Mouse (Mus musculus): ENCODE measurements around the gene Irx1.

Gene Irx1

DNA sequence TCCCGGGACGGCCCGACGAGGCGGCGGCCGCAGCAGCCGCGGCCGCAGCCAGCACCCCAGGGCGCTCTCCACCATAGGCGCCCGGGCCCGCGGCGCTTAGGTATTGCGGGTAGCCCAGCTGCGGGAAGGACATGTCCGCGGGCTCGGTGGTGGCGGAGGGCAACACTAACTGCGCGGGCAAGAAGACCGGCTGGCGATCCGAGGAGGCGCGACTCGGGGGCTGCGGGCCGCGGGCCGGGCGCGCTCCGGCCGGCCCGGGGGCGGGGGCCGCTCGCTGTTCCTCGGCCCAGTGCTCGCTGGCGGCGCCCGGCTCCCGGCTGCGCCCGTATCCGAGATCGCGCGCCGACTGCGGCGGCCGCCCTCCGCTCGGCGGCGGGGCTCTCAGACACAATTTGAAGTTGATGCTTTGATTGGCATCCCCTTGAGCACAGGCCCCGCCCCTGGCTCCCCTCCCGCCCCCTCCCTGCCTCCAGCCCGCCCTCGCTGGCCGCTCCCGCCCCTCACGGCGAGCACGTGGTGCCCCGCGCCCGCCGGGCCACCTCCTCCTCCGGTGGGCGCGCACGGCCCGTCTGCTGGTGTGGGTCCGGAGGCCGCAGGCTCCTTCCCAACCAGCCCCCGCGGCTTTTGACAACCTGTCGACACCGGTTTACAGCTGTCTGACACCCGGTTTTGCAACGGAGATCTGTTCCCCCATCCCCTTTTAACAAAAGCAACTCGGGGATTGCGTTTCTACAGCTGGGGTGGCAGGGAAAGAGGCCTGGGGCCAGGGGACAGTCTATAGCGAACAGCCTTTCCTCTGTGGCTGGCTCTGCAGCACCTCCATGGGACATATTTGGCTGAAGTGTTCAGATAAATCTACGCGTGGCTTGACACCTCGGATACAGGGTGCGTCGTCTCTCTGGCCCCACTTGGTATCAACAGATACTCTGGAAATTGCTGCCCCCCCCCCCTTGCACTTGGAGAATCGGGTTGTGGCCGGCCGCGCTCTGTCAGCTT is at the start of gene Irx1:
Irx1 (minus strand) TSS at position 368 of the 996 bp plus-strand sequence.
- no peak for ATAC-seq (ENCODE audit: low TSS enrichment)

DNA sequence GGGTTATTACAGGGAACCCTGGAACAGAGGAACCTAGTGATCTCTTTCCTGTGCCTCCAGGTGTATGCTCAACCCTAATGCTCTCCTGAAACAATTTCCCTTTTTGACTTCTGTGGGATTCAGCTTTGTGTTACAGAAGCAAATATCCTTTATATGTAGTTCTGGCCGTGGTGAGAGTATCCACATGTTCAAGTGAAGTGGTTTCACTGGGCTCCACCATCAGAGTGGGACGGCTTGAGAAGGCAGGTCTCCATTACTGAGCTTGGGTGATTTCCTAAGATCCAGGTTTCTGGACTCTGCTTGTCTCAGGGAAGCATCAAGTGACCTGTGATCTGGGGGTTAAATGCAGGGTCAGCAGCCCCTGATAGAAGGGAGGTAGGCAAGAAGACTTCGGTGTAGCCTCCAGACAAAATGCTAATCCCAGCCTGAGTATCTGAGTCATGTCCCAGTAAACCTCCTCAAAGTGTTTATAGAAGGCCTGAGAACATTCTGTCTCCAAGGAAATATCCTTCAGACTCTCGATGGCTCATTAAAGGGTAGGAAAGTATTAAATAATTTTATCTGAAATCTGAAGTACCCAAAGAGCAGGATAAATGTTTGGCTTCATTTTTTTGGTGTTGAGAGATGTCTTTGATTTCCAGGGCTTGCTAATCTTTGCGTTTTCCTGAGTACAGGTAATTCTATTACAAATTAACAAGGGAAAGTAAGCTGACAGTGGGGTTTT is 16.6 kb upstream of the Irx1 start:
- ATAC-seq (ENCODE audit: low TSS enrichment): no peak

DNA sequence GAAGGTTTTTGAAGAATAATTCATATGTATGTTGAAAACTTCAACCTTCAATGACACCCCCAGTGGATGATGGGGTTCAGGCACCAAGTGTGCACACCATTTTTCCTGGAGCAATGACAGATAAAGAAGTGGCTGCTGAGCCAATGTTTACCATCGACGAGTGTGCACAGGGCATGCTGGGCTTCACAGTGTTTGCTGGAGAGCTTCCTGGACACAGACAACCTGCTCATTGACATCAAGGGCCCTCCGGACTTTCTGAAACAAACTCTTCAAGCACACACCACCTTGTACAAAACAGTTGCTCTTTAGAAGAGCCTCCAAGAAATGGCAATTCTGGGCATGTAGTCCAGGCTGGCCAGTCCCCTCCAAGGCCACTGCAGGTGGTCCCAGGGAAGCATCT is 12.2 kb upstream of the Irx1 start:
- no peak for ATAC-seq (ENCODE audit: low TSS enrichment)

DNA sequence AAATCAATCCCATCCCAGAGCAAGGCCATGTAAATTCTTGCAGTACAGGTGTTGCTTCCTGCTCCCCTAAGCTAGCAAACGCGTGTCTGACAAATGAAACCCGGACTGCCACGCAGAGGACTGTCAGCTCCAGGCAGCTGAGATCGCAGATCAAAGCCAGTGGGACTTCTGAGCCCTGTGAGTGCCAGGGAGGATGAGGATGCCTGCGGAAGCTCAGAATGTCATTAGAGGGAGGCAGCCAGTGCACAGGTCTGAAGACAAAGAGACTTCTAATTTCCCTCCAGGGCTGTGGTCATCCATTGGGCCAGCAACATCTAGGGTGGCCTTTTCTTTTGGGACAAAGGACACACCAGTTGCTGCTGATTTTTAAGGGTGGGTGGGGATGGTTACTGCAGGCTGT is 4.8 kb upstream of the Irx1 start:
- ATAC-seq (ENCODE audit: low TSS enrichment): no peak

DNA sequence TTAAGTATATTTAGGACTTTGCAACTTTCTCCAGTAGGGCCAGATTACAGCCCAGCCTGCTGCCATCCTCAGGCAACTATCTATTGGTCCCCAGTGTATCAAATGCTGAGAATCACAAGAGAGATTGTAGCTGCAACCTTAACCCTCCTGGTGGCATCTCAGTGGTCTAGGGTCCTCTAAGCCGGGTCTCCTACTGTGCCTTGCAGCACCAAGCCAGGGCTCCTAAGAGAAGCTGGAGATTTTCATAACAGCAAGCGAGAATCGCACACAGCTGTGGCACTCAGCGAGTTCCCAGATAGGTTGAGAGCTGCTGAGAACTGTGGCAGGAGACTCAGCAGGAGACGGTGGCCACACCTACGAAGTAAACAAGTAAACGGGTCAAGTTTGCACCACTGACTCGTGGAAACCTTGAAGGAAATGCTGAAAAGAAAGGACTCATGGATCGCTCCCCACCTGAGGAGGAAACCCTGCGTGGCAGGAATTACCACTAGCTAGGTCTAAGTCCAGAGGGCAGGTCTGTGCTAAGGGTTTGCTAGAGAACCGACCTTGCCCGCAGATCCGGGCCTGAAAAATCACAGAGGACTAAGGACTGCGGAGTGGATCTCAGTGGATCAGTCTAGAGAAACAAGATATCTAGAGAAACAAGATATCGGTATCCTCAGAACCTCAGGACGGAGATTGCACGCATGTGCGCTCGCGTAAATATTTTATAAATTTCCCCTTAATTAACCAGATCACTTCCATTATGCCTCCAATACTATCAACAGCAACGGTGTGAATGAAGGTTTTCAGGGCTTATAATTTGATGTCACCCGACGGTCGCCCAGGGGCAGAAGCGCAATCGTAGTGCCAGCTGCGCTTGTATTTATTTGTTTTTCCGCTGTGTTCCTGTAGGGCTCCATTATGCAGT is 4.1 kb upstream of the Irx1 start:
- no peak for ATAC-seq (ENCODE audit: low TSS enrichment)

DNA sequence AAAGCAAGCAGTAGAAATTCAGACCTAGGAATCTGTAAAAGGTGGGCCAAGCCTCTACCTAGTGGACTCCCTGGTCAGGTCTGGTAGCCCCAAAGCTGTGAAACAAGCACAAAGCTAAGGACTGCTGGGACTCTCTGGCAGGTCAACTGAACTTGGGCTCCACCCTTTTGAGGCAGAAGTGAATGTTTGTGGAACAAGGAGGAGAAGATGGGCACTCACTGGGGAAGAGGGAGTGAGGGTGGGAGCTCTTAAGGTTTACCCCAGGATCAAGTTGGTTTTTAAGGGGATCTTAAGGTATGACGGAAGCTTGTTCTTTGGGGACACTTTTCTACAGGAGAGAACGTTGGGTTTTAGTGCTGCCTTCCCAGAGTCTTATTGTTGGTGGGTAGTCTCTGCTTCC is 3.1 kb upstream of the Irx1 start:
- no peak for ATAC-seq (ENCODE audit: low TSS enrichment)

DNA sequence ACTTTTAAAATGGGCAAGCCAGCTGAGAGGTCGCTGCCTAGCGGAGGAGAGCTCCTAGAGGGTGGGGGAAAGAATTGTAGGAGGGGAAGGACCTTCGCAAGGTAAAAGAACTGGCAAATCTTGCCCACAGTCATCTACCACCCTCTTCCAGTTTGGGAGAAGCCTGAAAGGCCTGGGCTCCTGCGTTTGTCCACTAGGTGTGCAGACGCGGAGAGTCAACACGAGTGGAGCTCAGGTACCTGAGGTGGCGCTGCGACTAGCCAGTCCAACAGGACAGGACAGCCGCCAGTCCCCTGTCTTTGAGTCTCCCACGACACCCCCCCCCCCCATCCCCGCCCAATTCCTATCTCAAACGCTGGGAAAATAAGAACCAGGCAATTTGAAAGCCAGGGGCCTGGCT is 843 bp upstream of the Irx1 start:
- ATAC-seq (ENCODE audit: low TSS enrichment): no peak

DNA sequence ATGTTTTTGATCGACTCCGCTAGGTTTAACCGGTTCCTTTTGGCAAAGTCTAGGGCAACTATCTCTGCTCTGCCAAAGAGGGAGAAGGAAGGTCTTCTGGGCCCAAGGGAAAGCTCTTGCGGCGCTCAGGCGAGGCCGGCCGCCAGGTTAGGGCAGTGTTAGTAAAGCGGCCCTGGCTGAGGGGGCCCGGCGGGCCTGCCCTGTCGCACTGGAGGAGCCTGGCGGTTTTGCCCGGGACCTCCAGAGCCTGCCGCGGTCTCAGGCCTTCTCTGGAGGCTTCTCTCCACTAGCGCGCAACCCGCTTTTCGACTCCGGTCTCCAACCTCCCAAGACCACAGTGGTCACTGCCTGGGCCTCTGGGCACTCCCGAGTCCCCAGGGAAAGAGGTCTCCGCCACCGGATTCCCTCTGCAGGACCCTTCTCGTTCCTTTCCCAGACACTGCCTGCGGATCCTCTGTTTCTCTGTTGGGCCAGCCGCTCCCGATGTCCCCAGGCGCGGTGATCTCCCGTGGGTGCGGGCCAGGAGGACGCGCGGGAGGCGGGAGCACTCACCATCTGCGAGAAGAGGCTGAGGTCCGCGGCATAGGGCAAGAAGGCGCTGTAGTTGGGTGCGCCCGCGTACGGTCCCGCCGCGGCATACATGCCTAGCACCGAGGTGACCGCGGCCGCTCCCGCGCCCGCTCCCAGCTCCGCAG is 715 bp downstream of the Irx1 start:
- ATAC-seq (ENCODE audit: low TSS enrichment): no peak

DNA sequence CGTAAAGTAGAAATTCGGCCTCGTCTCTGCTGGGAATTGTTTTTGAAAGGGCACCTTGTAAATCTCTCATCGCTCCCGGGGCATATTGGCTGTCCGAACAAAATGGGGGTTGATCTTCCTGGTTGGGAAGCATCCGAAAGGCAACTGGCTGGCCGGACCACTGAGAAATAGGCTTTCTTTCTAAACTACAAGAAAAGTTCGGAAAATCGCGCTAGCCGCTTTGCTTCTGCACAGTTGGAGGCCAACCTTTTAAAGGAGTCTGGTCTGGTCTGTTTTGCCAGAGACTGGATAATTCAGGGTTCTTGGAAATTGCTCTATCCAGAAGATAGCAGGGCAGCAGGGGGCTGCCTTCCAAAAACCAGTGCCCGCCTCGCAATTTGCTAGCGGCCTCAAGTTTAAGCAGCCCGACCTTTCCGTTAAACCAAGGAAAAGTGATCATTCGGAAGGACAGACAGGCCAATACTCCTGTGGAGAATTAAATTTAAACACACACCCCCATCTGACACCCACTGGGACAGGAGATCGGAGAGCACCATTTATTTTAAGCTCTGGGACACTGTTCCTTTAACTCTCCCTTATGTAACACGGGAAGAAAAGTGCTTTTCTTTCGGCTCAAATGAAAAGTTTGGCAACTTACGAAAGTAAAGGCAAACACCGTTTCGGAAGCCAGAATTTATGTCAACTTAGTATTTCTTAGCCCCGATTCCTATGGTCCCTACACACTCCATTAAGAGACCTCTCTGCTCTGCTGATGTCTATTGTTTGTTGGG is 1.4 kb downstream of the Irx1 start:
- ATAC-seq (ENCODE audit: low TSS enrichment): no peak

DNA sequence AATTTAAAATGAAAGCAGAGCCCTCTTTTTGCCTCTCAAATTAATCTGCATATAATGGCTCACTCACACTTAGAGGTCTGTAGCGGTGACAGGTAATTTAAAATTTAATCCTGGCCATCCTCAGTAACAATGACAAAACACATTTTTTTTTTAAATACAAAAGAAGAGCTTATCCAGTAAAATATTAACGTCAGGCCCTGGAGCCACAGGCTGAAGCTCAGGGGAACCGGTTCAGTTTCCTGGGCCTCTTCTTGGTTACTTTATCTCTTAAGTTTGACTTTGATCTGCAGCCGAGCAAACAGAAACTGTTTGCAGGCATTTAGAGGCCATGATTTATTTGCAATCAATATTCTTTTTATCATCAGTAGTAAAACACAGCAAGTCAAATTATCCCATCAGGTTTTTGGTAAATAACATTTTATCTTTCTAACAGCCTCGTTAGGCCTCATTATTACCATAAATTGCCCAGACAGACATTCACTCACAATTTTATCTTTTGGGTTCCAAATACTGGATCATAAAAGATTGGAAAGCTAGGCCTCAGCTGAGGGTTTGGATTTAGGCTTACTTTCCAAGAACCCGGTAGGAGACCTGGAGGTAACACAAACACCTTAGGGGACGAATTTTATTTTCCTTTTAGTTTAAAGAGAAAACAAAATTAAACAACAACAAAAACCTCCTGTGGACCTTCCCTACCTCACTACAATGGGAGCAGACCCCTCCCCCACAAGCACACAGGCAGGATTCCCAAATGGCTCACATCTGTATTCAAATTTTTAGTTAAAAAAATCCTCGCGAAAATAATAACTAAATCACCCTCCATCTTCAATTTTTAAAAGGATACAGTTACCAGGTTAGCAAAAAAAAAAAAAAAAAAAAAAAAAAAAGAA is 2.4 kb downstream of the Irx1 start:
- ATAC-seq (ENCODE audit: low TSS enrichment): no peak

DNA sequence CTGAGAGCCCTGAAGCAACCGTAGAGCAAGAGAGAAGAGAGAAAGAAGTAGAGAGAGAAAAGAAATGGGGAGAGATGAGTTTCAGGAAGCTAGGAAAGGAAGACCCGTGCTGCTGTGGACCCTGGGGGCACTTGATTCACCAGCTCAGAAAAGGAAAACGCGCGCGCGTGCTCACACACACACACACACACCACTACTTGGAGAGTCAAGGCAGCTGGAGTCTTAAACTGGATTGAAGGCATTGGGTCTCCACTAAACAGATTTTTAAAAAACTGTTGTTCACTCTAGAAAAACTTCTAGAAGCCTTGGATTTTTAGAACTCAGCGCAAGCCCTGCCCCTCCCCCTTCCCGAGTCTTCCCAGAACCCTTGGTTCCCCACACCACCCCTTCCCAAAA is 3.2 kb downstream of the Irx1 start:
- no peak for ATAC-seq (ENCODE audit: low TSS enrichment)

DNA sequence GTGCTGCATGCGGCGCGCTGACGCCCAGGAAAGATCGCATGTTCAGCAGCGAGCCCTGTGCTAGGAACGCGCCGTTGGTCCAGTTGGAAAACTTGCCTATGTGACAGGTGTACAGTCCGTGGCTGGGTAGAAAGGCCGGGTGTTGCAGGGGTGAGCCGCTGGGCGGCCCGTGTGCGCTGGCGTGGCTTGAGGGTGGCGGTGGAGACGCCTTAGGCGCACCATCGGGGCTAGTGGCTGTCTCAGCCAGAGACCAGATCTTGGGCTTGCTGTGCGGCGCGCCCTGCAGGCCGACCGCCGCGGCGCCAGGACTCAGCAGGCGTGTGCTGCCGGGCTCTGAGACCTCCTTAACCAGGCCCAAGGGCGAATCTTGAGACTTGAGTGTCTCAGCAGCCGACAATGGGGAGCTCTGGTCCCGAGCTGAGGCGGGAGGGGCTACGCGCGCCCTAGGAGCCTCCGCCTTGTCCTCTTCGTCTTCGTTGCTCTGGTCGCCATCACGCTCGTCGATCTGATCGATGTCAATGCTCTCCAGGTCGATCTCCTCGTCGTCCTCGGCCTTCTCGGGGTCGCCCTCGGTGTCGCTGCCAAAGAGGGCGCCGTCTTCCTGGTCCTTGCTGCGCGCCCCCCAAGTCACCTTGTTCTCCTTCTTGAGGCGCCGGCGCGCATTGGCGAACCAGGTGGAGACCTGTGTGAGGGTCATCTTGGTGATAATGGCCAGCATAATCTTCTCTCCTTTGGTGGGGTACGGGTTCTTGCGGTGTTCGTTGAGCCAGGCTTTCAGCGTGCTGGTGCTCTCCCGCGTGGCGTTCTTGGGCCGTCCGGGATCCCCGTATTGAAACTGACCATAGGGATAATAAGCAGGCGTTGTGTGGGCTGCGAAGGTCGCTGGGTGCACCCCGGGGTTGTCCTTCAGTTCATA is 3.9 kb downstream of the Irx1 start:
- ATAC-seq (ENCODE audit: low TSS enrichment): peak; percentile 34; the same call in 1 of the 2 replicates

DNA sequence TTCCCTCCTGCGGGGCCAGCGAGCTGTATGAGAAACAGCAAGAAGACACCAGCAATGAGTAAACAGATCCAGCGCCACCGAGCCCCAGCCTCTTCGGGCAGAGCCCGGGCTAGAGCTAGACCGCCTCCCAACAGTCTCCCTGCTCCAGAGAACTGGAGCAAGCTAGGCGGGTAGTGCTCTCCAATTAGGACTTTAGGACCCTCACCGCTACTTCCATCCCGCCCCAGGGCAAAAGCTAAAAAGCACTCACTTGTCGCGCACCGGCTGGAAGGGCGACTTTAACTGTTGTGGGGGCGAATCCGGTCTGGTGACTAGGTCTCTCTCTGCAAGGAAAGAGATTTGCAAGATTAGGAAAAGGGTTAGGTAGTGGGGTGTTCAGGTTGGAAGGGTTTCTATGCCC is 4.9 kb downstream of the Irx1 start:
- ATAC-seq (ENCODE audit: low TSS enrichment): no peak

DNA sequence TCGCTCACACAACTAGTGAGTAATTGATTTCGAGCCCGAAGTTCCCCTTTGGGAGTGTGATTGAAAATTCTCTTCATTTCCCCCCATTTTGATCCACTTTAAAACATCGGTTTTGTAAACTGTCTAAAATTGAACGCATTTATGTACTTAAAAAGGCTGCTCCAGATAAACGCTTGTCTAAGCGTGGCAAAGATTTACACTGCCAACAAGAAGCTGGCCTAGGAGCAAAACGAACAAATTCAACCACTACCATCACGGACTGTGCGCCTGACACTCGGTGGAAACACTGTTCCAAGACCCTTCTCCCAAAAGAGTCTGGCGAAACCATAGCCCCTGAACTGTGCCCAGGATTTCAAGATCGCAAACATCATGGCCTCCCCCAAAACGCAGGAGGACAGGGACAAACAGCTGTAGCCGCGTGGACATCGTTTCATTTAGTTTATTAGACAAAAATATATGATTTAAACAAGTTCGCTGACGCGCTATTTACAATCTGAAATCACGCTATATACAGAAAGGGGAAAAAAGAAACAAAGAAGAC is 5.6 kb downstream of the Irx1 start:
- no peak for ATAC-seq (ENCODE audit: low TSS enrichment)

DNA sequence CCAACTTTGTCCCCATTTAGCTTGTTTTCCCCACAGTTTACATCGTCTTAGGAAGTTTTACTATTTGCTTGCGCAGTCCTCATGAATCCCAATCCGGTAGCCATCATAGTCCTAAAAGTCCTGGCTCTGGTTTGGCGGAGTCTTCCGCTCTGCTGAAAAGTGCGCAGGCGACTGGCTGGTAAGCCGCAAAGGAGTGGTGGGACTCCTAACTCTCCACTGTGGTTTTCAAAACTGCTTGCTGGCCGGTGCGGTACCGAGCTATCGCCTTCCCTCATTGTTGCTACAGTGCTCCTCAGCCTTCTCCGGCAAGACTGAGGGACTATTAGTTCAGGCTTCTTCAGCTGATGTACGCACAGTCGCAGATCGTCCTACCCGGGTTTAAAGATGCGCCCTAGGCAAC is 6.4 kb downstream of the Irx1 start:
- no peak for ATAC-seq (ENCODE audit: low TSS enrichment)

DNA sequence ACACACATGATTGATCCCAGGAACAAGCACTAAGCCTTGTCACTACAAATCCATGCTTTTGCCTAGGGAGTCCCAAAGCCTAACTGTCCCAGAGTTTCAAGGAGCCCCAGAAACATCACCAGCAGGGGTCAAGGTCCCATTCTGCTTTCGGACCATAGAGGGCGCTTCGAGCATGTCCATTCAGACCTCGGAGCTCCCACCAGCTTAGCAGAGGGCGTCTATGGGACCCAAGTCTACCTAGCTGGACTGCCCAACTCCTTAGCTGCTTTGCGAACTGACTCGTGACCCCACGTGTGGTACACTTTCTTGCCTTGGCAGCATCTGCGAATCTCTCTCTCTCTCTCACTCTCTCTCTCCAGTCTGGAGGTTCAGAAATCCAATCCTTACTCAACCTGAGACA is 7.0 kb downstream of the Irx1 start:
- ATAC-seq (ENCODE audit: low TSS enrichment): peak; percentile 38; the same call in 1 of the 2 replicates

DNA sequence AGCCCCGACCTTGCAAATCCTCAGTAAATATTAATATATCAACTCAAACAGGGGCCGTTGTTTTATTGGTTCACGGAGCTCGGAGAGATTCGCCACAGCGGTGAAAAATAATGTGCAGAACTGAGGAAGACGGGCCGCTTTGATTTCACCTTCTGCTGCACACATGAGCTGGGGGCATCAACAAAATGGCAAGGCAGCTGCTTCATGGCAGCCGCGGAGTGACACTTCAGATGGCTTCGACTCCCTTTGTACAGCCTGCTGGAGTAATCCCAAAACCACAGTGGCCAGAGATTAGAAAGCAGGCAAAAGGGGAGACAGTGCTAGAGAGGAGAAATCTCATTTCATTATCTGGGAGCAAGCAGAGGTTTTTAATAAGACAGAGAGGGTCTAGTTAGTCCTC is 11.6 kb downstream of the Irx1 start:
- ATAC-seq (ENCODE audit: low TSS enrichment): no peak

DNA sequence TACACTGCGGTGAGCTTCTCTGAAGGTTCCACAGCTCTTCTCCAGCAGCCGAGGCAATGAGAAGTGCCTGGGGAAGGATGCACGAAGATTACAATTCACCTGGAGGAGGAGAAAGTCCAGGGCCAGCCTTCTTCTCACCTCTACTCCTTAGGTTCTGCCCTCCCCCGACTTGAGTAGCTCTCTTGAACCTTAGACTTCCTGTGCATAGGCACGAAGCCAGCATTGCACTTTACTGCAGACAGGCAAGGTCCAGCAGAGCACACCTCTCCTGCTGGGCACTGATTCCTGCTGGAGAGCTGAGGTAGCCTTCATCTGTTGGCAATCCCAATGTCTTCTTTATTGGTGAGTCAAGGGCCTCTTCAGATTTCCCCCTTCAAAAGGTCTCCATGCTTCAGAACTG is 13.7 kb downstream of the Irx1 start:
- no peak for ATAC-seq (ENCODE audit: low TSS enrichment)
